Mouse (Mus musculus): ENCODE measurements around the gene Ptges3l. TPM values are rescaled to one million over a fixed set of nuclear protein-coding genes. Genes with fewer than 3 reads are reported as not detected.
"Not testable (repeated sequence)": the region's sequence is repeated elsewhere in the genome, so short reads cannot be mapped to it uniquely, and the experiment has no call there.

Gene Ptges3l
- total RNA-seq, 4 experiments from 2014 or later, result 82.1 to 86.1 (median 84.0) TPM

DNA sequence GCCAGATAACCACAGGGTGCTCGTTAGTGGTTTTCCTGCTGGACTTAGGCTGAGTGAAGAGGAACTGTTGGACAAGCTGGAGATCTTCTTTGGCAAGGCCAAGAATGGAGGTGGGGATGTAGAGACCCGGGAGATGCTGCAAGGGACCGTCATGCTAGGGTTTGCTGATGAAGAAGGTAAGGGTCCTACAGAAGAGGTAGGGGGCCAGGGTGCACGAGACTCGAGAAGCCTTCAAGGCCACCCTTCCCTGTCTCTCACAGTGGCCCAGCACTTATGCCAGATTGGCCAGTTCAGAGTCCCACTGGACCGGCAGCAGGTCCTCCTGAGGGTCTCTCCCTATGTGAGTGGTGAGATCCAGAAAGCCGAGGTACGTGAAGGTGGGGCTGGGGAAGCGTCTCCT, 32.5 kb upstream of the Ptges3l start:
- DNase-seq (ENCODE audit: low spot score in 2 of 2), result no peak

DNA sequence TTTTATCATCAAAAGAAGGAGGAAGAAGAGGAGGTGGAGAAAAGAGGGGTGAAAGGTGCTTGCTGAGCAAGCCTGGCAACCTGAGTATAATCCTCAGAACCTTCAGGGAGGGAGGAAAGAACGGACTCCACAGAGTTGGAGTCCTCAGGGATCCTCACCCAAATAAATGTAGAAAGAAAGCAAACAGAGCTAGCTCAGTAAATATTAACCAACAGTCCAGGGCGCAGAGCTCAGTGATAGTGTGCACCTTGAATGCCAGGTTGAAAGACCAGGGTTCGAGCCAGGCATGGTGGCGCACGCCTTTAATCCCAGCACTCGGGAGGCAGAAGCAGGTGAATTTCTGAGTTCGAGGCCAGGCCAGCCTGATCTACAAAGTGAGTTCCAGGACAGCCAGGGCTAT, 30.5 kb upstream of the Ptges3l start:
- no peak for DNase-seq (ENCODE audit: low spot score in 2 of 2)

DNA sequence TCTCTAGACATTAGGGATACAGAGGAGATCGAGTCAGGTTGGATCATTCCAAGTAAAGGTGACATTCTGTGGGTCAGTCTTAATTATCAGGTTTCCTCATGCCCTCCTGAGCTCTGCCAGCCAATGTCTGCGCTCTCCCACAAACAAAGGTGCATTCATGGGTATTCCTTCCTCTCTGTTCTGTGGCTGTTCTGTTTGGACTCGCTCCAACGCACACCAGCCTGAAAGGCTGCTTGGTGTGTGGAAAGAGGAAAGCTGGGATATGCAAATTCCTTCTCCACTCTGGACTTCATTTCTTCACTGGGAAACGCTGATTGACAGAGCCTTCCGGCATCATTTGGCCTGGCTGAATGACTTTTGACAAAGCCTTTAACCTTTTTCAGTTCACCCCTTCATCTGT, 29.6 kb upstream of the Ptges3l start:
- no peak for DNase-seq (ENCODE audit: low spot score in 2 of 2)

DNA sequence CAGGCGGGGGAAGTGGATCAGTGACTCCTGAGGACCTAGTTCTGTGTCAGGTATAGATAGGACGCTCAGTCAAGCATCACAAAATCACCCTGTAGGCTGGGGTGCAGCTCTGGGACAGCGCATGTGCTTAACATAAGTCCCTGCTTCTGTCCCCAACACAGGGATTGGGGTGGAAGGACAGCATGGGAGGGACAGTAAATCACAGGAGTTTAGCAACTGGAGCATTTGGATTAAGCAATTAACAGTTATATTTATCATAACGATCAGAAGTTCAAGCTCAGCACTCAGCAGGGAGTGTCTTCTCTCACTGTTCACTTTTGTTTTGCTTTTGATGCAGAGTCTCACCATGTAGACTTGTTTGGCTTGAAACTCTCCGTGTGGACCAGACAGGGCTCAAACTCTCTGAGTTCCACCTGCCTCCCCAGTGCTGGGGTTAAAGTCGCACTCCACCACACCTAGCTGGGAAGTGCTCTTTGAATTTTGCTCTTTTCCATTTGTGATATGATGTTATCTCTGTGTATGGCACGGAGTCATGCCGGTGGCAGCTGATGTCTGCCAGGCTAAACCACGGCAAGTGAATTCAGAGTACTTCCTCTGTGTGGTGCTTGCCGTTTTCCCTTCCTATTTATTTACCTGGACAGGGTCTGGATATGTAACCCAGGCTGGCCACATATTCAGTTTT, 27.1 kb upstream of the Ptges3l start:
- no peak for DNase-seq (ENCODE audit: low spot score in 2 of 2)

DNA sequence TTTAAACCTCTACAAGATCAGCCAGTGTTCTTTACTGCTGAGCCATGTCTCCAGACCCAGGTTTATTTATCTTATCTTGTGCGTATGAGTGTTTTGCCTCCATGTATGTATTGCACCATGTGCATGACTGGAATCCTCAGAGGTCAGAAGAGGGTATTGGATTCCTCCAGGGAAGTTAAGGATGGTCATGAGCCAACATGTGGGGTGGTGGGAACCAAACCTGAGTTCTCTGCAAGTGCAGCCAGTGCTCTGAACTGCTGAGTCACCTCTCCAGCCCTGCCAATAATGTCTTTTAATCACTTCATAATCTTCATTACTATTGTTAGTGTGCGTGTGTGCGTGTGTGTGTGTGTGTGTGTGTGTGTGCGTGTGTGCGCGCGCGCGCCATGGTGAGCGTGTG, 26.4 kb upstream of the Ptges3l start:
- no peak for DNase-seq (ENCODE audit: low spot score in 2 of 2)

DNA sequence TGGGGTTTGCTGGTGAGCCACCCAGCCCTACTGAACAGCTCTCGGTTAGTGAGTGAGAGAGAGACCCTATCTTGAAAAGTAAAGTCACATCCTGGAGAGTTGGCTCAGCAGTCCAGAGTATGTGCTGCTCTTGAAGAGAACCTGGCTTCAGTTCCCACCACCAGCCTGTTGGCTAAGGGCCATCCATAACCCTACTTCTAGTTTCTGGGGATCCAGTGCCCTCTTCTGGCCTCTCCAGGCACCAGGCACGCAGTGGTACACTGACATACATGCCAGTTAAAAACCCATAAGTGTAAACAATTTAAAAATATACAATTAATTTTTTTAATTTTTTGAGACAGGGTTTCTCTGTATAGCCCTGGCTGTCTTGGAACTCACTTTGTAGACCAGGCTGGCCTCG, 25.3 kb upstream of the Ptges3l start:
- DNase-seq (ENCODE audit: low spot score in 2 of 2), result no peak

DNA sequence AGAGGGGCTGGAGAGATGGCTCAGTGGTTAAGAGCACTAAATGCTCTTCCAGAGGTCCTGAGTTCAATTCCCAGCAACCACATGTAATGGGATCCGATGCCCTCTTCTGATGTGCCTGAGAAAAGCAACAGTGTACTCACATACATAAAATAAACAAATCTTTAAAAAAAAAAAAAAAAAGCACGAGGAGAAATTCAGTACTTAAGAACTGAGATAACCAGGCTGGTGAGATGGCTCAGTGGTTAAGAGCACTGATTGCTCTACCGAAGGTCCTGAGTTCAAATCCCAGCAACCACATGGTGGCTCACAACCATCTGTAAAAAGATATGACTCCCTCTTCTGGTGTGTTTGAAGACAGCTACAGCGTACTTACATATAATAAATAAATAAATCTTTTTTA, 24.5 kb upstream of the Ptges3l start:
- not testable (repeated sequence) for DNase-seq (ENCODE audit: low spot score in 2 of 2)

DNA sequence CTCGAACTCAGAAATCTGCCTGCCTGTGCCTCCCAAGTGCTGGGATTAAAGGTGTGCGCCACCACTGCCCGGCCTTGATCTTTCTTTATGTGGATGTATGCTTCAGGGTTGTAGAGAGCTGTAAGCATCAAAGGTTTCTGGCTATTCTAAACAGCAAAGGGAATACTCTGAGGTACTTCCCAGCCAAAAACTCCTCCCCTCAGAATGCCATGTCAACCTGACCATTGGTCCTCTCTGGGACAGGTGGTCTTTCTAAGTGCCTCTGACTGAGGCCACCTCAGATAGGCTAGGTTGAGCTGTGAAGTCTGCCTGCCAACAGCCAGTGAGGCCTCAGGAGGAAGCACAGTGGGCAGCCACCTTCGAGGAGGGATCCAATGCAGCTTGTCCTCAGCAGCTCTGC, 23.8 kb upstream of the Ptges3l start:
- no peak for DNase-seq (ENCODE audit: low spot score in 2 of 2)

DNA sequence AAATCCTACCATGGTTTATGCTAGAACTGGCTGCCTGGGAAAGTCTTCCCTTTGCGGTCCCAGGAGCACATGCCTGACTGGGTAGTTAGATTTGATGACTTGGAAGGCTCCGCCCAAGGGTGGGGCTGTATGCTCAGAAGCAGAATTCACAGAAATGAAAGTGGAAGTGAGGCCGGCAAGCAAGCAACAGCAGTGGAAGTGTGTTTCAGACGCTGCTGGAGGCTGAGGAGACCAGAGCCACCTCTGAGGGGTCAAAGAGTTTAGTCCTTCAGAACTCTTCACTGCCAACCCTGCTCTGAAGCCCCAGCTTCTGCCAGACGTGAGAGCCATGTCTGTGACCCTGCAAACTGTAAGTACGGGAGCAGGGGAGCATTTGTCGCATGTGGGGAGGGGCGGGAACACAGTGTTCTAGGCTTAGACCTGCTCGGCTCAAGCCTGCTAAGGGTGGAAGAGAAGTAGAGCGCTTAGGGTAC, 23.2 kb upstream of the Ptges3l start, which contains the start of gene Ifi35:
Gene Ifi35, plus strand, starts transcription at position 134 of the 473 bp plus-strand sequence.
- peak; percentile 72 to 75 for DNase-seq (ENCODE audit: low spot score in 2 of 2)

DNA sequence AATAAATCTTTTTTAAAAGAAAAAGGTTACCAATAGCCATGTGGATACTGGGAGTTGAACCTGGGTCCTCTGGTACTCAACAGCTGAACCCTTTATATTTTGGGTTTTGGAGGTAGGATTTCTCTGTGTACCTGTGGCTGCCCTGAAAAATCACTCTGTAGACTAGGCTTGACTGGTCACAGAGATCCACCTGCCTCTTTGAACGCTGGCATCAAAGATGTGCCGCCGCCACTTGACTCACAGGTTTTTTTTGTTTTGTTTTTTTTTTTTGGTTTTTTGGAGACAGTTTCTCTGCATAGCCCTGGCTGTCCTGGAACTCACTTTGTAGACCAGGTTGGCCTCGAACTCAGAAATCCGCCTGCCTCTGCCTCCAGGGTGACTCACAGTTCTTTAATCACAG, 22.7 kb upstream of the Ptges3l start:
- DNase-seq (ENCODE audit: low spot score in 2 of 2), result no peak

DNA sequence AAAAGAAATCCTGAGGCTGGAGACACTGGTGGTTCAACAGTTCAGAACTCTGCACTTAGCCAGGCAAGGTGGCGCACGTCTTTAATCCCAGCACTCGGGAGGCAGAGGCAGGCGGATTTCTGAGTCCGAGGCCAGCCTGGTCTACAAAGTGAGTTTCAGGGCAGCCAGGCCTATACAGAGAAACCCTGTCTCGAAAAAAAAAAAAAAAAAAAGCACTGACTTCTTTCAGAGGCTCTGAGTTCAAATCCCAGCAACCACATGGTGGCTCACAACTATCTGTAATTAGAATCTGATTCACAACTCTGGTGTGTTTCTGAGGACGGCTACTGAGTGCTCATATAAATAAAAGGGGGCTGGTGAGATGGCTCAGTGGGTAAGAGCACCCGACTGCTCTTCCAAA, 21.7 kb upstream of the Ptges3l start:
- DNase-seq (ENCODE audit: low spot score in 2 of 2), result not testable (repeated sequence)

DNA sequence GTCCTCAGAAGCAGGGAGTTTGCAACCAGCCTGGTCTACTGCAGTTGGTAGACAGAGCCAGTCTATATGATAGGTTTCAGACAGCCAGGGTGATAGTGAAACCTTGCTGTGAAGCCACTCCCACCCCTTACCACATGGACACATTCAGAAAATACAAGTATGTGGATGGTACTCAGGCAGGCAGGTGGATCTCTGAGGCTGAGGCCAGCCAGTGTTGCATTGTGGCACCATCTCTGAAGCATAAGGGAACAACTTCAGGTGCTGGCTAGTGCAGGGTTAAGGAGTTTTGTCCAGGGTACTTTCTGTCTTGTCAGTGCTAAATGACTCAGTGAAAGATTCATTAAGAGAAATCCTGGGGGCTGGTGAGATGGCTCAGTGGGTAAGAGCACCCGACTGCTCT, 21.2 kb upstream of the Ptges3l start:
- DNase-seq (ENCODE audit: low spot score in 2 of 2), result no peak

DNA sequence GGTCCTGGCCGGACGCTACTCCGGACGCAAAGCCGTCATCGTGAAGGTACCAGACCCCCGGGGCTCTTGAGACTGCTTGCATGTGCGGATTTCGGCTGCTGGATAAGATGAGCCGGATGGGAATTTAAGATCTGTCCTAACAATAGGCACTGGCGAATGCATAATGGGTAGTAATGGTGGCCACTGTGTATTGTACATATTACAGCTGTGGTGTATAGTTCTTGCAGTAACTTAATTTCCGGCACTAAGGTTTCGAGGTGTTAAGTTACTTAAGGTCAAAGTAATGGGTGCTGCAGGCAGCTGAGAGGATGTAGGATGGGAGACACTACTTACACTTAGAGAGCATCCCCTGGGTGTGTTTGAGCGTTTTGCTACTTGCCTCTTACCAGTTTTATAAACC, 17.6 kb upstream of the Ptges3l start:
- no peak for DNase-seq (ENCODE audit: low spot score in 2 of 2)

DNA sequence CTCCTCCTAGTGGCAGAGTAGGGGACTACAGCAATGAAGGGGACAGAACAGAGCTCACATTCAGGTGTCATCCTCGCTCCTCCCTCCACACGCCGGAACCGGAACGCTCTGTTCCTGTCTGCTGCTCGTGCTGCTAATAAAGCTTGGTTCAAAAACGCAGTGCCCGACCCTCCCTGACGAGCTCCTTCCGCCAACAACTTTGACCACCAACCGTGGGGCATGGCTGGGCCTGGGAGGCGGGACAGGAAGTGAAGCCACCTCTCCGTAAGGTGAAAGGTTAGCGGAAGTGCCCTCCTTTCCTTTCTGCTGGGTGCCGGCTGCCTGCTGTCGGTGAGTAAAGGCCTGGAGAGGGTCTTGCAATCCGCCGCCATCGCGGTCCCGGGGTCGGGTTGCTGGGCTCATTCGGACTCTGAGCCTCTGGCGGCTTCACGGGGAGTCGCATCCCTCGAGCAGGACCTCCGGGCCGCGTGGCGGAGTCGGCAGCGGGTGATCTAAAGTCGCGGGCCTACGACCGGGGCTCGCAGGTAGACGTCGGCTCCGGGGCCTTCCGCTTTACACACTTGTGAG, 17.1 kb upstream of the Ptges3l start, which contains the start of gene Rpl27:
Gene Rpl27, plus strand, starts transcription at position 172 of the 567 bp plus-strand sequence.
- peak; percentile 95 to 97 for DNase-seq (ENCODE audit: low spot score in 2 of 2)

DNA sequence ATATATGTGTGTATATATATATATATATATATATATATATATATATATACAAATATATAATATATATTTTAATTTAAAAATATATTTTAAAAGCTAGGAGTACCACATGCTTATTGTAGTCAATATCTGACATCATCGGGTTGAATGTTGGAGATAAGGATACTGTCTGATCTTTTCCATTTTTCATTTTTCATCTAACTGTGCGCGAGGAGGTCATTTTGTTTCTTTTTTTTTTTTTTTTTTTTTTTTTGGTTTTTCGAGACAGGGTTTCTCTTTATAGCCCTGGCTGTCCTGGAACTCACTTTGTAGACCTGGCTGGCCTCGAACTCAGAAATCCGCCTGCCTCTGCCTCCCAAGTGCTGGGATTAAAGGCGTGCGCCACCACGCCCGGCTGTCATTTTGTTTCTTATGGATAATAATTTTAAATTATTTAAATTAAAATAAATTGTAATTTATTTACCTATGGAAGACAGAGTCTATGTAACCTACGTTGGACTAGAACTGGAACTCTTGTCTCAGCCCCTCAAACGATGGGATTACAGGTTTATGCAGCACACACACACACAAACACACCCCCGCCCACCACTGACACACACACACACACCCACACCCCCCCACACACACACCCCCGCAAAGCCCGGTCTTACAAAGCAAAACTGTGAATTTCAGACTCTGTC, 16.5 kb upstream of the Ptges3l start:
- DNase-seq (ENCODE audit: low spot score in 2 of 2), result not testable (repeated sequence)

DNA sequence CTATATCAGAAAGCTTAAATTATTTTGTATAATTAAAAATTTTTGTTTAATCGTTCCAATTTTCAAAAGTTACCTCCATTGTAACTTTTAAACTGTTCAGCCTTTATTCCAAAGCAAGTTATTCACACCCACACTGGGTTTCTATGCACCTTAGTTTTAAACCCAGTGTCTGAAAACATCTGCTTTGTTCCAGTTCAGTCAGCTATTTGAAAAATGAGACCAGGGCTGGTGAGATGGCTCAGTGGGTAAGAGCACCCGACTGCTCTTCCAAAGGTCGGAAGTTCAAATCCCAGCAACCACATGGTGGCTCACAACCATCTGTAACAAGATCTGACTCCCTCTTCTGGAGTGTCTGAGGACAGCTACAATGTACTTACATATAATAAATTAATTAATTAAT, 12.9 kb upstream of the Ptges3l start:
- DNase-seq (ENCODE audit: low spot score in 2 of 2), result not testable (repeated sequence)

DNA sequence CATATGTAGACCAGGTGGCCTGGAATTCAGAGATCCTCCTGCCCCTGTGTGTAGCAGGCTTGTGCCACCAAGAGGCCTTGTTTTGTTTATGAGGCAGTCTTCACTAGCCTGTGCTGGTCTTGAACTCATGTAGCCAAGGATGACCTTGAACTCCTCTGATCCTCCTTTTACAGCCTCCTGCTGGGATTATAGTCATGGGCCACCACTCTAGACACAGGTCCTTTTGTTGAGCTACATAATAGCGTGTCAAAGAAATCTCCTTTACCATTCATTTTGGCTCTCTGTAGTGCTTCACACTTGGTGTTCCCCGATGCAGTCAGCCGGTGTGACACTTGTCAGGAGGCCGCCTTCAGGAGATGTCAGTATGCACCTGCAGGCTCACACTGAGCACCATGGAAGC, 11.8 kb upstream of the Ptges3l start:
- DNase-seq (ENCODE audit: low spot score in 2 of 2), result no peak

DNA sequence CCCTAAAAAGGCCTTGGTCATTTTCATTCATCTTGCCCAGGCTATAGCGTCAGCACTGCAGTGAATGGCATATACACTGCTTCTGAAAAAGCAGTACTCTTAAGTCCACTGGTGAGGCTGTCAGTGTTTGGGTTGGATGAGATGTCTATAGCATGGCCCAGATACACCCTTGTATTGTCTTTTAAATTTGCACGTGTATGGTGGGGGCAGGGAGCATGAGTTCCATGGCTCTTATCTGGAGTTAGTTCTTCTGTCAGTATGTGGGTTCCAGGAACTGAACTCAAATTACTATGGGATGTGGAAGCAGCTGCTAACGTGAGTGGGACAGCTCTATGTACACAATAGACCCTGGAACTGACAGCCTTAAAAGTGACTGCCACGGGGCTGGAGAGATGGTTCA, 10.7 kb upstream of the Ptges3l start:
- DNase-seq (ENCODE audit: low spot score in 2 of 2), result no peak

DNA sequence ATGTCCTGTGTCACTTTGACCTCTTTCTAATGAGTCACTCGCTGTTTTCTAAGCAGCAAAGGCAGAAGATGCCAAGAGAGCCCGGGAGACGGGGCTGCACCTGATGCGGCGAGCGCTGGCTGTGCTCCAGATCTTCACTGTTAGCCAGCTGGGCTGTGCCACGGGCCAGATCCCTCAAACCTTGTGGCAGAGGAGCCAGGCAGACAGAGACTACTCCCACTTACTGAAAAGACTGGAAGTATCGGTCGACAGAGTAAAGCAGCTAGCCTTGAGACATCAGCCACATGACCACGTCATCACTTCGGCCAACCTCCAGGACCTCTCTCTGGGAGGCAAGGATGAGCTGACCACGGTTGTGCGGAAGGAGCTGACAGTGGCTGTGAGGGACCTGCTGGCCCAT, 8.3 kb upstream of the Ptges3l start:
- DNase-seq (ENCODE audit: low spot score in 2 of 2), result no peak

DNA sequence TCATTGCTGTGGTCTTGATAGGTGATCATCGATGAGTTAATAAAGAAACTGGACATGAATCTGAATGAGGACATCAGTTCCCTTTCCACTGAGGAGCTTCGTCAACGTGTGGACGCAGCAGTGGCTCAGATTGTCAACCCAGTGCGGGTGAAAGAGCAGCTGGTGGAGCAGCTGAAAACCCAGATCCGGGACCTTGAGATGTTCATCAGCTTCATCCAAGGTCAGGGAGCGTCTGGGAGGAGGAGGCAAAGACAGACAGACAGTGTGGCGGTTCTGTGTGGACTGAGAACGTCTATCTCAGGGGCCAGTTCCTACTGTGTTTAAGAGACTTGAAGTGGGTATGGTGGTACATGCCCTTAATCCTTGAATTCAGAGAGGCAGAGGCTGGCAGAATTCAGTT, 6.2 kb upstream of the Ptges3l start:
- no peak for DNase-seq (ENCODE audit: low spot score in 2 of 2)

DNA sequence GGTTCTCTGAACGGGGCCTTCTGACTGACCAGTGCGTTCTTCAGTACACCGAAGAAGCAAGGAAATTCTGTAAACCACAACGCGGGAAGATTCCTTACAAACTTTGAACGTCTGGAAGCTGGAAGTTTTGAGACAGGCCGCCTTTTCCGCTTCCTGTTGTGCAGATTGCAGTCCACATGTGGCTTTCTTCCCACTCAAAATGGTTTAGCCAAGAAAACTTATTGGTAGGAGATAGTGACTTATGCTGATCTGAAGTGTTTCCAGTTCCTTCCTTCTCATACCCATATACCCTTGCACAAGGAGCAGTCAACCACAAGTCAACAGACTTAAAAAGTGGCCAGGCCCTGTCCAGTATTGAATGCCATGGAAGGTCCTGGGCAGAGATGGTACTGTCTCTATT, 1.0 kb upstream of the Ptges3l start:
- DNase-seq (ENCODE audit: low spot score in 2 of 2), result no peak

DNA sequence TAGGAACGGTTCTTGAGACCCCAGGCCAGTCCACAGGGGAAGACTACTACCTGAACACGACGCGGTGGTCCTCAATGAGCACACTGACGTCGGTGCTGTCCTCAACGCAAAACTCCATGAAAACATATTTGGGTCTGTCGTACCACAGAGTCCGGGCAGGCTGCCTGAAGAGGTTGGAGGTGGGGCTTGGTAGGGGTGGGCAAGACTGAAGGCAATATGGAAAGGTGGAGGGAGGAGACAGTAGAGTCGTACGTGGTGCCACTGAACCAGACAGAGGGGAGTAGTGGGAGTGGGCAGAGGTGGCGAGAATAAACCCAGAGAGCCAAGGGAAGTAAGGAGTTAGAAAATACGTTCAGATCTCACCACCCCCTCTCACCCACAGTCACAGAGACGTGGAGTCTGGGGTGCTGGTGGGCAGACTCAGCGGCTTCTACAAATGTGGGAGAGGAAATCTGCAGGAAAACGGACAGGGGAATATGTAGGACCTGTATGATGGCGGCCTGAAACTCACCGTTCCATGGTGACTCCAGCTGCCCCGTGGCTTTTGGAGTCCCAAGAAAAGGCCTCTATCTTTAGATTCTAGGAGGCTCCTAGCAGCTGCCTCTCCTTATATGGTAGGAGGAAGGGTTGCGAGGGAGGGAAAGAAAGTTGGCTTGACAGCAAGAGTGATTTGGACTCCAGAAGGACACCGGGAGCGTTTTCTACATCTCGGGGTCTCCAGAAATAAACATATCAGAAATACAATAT, 855 bp downstream of the Ptges3l start, which contains the start of gene Gm27029:
Gene Gm27029, minus strand, starts transcription at position 692 of the 747 bp plus-strand sequence.
- DNase-seq (ENCODE audit: low spot score in 2 of 2), result peak; percentile 48 to 53

Measured in gastrocnemius, adult 8-10 months (tissue).